Mouse (Mus musculus) heart, embryonic 16.5 days (tissue): ENCODE data around the gene Slc2a12. TPM values are rescaled to one million over a fixed set of nuclear protein-coding genes. Genes with fewer than 3 reads are reported as not detected.
A peak's percentile ranks its signal among the peaks of the same experiment; 100 is the strongest.

Experiments
- ATAC-seq: fragments of 200-750 bp; cut with Nextera tagmentation; replicated peaks from 2 replicates; pipeline ENCODE4 v1.8.0; 2017; ENCODE audit warnings: moderate number of reproducible peaks; ENCODE audit not compliant: insufficient read depth, low FRiP score; ENCODE audit errors: extremely low read depth
- H3K27ac ChIP-seq: fragments of 300-500 bp; sonication (generic); 2 replicates; pipeline ENCODE4 v1.5.1; 2014; ENCODE audit warnings: mild to moderate bottlenecking, low read length, control low read depth, moderate library complexity
- H3K27me3 ChIP-seq: fragments of 300-500 bp; sonication (generic); 2 replicates; pipeline ENCODE4 v1.6.1; 2014; ENCODE audit warnings: low read length, mixed read lengths; ENCODE audit not compliant: control insufficient read depth, insufficient read depth
- H3K36me3 ChIP-seq: fragments of 300-500 bp; sonication (generic); 2 replicates; pipeline ENCODE4 v1.6.1; 2014; ENCODE audit not compliant: control insufficient read depth, insufficient read depth
- H3K4me1 ChIP-seq: fragments of 300-500 bp; sonication (generic); 2 replicates; pipeline ENCODE4 v1.6.1; 2014; ENCODE audit warnings: low read length, mixed read lengths; ENCODE audit not compliant: control insufficient read depth, insufficient read depth
- H3K4me2 ChIP-seq: fragments of 300-500 bp; sonication (generic); 2 replicates; pipeline ENCODE4 v1.6.1; 2014; ENCODE audit warnings: low read depth, mild to moderate bottlenecking, control low read depth, low read length
- H3K4me3 ChIP-seq: fragments of 300-500 bp; sonication (generic); 2 replicates; pipeline ENCODE4 v1.5.1; 2014; ENCODE audit warnings: mild to moderate bottlenecking, control low read depth, low read length
- H3K9ac ChIP-seq: fragments of 300-500 bp; sonication (generic); 2 replicates; pipeline ENCODE4 v1.6.1; 2014; ENCODE audit warnings: low read length, control low read depth
- H3K9me3 ChIP-seq: fragments of 300-500 bp; sonication (generic); replicated peaks from 2 replicates; pipeline ENCODE4 v1.6.1; 2016; ENCODE audit warnings: low read length; ENCODE audit not compliant: control insufficient read depth
- WGBS: fragments of 180-500 bp; shearing (Covaris S2); extraction: QIAGEN DNeasy Blood & Tissue Kit; methylation state at CpG from one replicate; pipeline ENCODE4 v1.1.7; 2014; 5-methylcytosine and 5-hydroxymethylcytosine counted together
- polyA plus RNA-seq: library from polyadenylated mRNA; unstranded; fragments of >200 nt; fragmentation: Nextera tagmentation; extraction: Ambion mirVana; gene quantifications from 2 replicates; pipeline ENCODE4 v1.2.1, GENCODE M21; 2015

Gene Slc2a12
- polyA plus RNA-seq, 1 experiment from 2014 or later: 2.0 TPM

GRCm38 (mm10) chr10:22696864-22697263, 52.1 kb downstream of the Slc2a12 start:
- Histone ChIP-seq H3K27me3 (no peaks in the 10 kb centered on the region), H3K4me1 (peaks cover 6% of the 10 kb centered on the region), H3K4me2 (no peak overlapping the region), H3K27ac (no peak overlapping the region), H3K36me3 (no peaks in the 10 kb centered on the region), H3K4me3 (no peak overlapping the region), H3K9ac (no peak overlapping the region), H3K9me3 (no peaks in the 10 kb centered on the region)
- 53% methylated on average over 7 of the region's 7 CpGs for WGBS
- ATAC-seq: no peak; the same call in 1 of the 2 replicates

- Histone ChIP-seq H3K9me3 (no peaks in the 10 kb centered on the region), H3K36me3 (0 out of 2 replicates have a peak, but pooled peaks cover 2% of the 10 kb centered on the region), H3K27me3 (no peaks in the 10 kb centered on the region), H3K27ac (no peak overlapping the region), H3K9ac (no peak overlapping the region), H3K4me2 (no peak overlapping the region), H3K4me1 (peaks cover 6% of the 10 kb centered on the region), H3K4me3 (no peak overlapping the region)
- no peak for ATAC-seq
- 68% methylated on average over 9 of the region's 9 CpGs for WGBS
Measured at GRCm38 (mm10) chr10:22698158-22698953, 53.5 kb downstream of the Slc2a12 start.

DNA sequence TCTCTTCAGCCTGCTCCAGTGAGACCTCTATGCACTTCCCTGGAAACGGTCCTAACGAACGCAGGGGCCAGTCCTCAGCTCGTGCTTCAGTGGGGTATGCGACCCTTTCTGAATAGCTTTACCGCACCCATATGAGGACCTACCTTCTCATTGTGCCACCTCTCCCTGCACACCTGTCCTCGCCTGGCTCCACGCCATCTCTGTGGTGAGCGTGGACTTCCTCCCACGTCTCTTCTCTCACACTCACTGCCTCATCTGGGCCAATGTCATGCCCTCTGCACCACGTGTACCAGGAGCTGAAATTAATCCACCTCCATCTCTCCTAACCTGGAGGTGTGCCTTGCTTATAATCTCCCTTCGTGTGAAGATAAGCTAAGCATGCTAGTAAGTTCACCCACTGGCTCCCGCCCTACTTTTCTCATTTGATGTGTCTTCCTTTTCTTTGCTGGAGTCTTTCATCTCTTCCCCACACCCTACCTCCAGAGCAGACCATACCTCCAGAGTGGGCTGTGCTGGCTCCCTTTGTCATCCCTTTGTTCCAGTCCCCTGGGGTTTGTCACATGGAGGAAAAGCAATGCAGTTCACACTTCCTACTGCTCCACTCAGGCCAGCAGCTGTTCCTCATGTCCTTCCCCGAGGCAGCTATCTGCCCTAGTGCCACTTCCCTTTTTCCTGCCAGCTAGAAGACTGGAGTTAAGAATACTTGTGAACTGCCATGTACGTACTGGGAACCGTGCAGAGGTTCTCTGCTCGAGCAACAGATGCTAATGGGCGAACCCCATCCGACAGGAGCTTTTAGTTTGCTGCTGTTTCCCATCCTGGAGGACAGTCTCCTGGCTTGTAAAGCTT, 54.9 kb downstream of the Slc2a12 start:
- Histone ChIP-seq H3K36me3 (0 out of 2 replicates have a peak, but pooled peaks cover 3% of the 10 kb centered on the region), H3K4me2 (no peak overlapping the region), H3K27me3 (no peaks in the 10 kb centered on the region), H3K9me3 (no peaks in the 10 kb centered on the region), H3K4me3 (no peak overlapping the region), H3K9ac (no peak overlapping the region), H3K4me1 (peaks cover 6% of the 10 kb centered on the region), H3K27ac (no peak overlapping the region)
- ATAC-seq: no peak
- WGBS: 67% methylated on average over 19 of the region's 19 CpGs

GRCm38 (mm10) chr10:22700773-22701172, 56.0 kb downstream of the Slc2a12 start:
- Histone ChIP-seq H3K9me3 (no peaks in the 10 kb centered on the region), H3K27me3 (no peaks in the 10 kb centered on the region), H3K4me2 (no peak overlapping the region), H3K9ac (no peak overlapping the region), H3K27ac (no peak overlapping the region), H3K4me1 (peaks cover 8% of the 10 kb centered on the region), H3K36me3 (peaks cover 8% of the 10 kb centered on the region), H3K4me3 (no peak overlapping the region)
- 52% methylated on average over 9 of the region's 9 CpGs for WGBS
- no peak for ATAC-seq

- no peaks in the 10 kb centered on the region for H3K9me3 ChIP-seq
- no peak overlapping the region for H3K4me3 ChIP-seq
- no peak overlapping the region for H3K9ac ChIP-seq
- H3K4me2 ChIP-seq: no peak overlapping the region
- WGBS: 74% methylated on average over 12 of the region's 12 CpGs
- peaks cover 10% of the 10 kb centered on the region for H3K36me3 ChIP-seq
- H3K27ac ChIP-seq: no peak overlapping the region
- no peak for ATAC-seq
- no peaks in the 10 kb centered on the region for H3K27me3 ChIP-seq
- peaks cover 11% of the 10 kb centered on the region for H3K4me1 ChIP-seq
Measured at GRCm38 (mm10) chr10:22701485-22702315, 56.9 kb downstream of the Slc2a12 start.

DNA sequence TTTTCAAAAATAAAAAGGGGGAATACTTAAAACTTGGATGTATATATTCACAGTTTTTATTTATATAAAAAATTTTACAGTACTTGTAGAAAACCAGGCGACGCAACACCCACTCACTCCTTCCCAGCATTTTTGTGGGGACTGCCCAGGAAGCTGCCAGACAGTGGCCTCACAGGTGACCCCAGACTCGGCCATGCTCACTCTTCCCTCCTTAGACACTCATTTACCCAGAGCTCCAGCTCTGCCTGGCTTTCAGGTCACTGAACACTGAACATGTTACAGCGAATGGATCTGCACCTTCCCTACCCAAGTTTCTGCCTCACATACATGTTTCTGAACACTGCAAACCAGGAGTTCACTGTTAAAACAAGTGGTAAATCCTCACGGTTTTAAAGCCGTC, 59.0 kb downstream of the Slc2a12 start:
- WGBS: 87% methylated on average over 6 of the region's 6 CpGs
- no peaks in the 10 kb centered on the region for H3K27me3 ChIP-seq
- peaks cover 17% of the 10 kb centered on the region for H3K4me1 ChIP-seq
- no peak overlapping the region for H3K4me2 ChIP-seq
- no peak overlapping the region for H3K27ac ChIP-seq
- H3K4me3 ChIP-seq: no peak overlapping the region
- H3K9ac ChIP-seq: no peak overlapping the region
- peaks cover 23% of the 10 kb centered on the region for H3K36me3 ChIP-seq
- ATAC-seq: no peak
- no peaks in the 10 kb centered on the region for H3K9me3 ChIP-seq

DNA sequence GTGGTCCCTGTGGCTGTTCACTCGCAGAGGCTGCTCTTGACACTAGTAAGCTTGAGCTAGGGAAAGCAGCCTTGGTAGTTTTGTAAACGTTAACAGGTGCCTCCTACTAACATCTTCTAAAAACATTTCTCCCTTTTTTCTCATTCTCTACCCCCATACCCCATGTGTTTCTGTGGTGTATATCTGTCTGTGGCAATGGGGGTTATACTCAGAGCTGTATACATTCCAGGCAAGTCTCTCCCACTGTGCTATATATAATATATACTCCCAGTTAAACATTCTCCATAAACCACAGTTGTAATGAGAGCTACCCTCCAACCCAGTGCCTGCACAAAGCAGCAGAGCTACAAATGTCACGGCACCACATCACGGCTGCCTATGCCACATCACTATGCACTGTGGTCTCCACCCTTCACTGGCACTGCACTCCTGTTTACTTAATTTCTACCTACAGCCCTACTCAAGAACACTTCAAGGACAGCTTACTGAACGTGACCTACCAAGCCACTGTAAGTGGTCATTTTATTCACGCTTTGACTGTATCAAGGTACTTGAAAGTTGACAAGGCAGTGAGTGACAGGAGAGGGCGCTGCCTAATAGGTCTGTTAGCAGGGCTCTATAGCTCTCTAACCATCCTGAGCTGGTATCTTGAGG, 63.5 kb downstream of the Slc2a12 start:
- Histone ChIP-seq H3K36me3 (peaks cover 30% of the 10 kb centered on the region), H3K9me3 (no peaks in the 10 kb centered on the region), H3K27me3 (no peaks in the 10 kb centered on the region), H3K9ac (no peak overlapping the region), H3K4me3 (no peak overlapping the region), H3K4me2 (no peak overlapping the region), H3K27ac (peak overlapping the region; percentile 49), H3K4me1 (peaks cover 16% of the 10 kb centered on the region)
- peak; percentile 69 for ATAC-seq
- 56% methylated on average over 7 of the region's 7 CpGs for WGBS

DNA sequence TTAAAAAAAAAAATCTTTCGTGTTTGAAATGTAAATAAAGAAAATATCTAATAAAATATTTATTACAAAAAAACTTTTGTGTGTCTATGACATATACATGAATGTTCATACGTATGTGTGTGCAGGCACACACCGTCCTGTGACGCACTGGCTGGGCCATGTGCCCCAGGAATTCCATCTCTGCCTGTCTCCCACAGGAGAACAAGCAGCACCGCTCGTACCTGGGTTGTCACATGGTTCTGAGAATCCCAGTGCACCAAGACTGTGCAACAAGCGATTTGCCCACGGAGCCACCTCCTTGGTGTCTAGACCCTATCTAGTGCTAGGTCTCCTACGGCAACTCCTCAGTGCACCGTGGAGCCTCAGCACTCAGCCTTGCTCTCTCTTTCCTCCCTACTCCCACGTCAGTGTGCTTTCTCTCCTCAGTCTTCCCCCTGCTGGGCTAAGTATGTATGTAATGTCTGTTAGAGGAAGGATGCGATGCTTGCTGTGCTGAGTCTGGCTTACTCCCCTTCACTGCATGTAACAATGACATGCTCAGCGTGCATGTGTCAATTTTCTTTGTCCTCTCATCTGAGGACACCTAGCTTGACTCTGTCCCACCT, 65.5 kb downstream of the Slc2a12 start:
- no peak overlapping the region for H3K4me2 ChIP-seq
- 84% methylated on average over 13 of the region's 13 CpGs for WGBS
- H3K27ac ChIP-seq: no peak overlapping the region
- H3K27me3 ChIP-seq: no peaks in the 10 kb centered on the region
- H3K36me3 ChIP-seq: peaks cover 28% of the 10 kb centered on the region
- H3K9me3 ChIP-seq: no peaks in the 10 kb centered on the region
- H3K9ac ChIP-seq: no peak overlapping the region
- H3K4me1 ChIP-seq: peaks cover 19% of the 10 kb centered on the region
- no peak for ATAC-seq
- no peak overlapping the region for H3K4me3 ChIP-seq
